Mouse (Mus musculus): Measurements from ENCODE around the gene Filip1l. TPM values are rescaled to one million over a fixed set of nuclear protein-coding genes. Genes with fewer than 3 reads are reported as not detected.
A peak's percentile ranks its signal among the peaks of the same experiment; 100 is the strongest.

The Filip1l gene
- 1 to 10 TPM; 4.6 to 5.2 TPM for total RNA-seq (2021)
- long read RNA-seq, experiment 1, partial matches to known transcripts: 0 of 4 reads
- long read RNA-seq, experiment 1, other reads (novel, unspliced or antisense): 0 of 4 reads
- long read RNA-seq, experiment 2, partial matches to known transcripts: 0 of 2 reads
- long read RNA-seq, experiment 2, other reads (novel, unspliced or antisense): 0 of 2 reads

DNA sequence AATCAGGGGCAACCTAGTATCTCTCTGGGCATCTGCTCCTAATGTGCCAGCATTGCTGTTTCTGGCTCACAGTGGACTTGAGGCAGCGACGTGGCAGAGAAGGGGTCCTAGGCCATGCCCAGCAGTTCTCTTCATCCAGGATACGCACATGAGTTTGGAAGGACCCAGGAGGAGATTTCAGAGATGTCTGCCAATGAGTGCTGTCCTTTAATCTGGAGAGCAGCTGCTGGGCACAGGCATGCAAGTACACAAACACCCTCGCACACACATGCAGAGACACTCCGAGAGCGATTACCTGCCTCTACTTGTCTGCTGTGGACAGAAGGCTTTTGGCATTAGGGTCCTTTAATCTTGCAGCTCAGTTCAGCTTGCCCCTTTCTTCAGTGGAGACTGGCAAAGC, at the start of gene Filip1l:
Gene Filip1l (plus strand): TSS at position 343 of the 400 bp plus-strand sequence.
- intact Hi-C loops (cut with DNase I): no loop called here
- no peak for DNase-seq (ENCODE audit: low spot score in 2 of 2)

DNA sequence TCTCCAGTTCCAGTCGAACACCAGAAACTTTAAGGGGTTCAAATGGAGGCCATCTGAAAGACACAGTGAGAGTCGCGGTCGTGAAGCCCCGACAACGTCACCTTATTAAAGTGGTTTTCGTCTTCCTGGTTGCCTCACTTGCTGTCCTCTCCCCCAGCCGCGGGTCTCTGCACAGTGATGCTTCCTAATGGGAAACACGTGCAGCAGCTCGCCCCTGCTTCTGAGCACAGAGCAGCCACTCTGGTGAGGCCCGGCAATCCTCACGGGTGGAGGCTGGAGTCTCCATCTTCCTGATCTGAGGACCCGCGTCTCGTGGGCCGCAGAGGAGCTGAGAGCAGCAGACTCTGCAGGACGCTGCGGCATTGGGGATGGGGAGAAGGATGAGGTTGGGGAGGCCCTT, 49.2 kb upstream of the Filip1l start:
- no peak for DNase-seq (ENCODE audit: low spot score in 2 of 2)
- intact Hi-C loops (cut with DNase I): no loop called here

GRCm38 (mm10) chr16:57305463-57305862, 47.4 kb upstream of the Filip1l start:
- no peak for DNase-seq (ENCODE audit: low spot score in 2 of 2)
- intact Hi-C loops (cut with DNase I): no loop called here

GRCm38 (mm10) chr16:57312130-57312529, 40.8 kb upstream of the Filip1l start:
- intact Hi-C loops (cut with DNase I): no loop called here
- no peak for DNase-seq (ENCODE audit: low spot score in 2 of 2)

DNA sequence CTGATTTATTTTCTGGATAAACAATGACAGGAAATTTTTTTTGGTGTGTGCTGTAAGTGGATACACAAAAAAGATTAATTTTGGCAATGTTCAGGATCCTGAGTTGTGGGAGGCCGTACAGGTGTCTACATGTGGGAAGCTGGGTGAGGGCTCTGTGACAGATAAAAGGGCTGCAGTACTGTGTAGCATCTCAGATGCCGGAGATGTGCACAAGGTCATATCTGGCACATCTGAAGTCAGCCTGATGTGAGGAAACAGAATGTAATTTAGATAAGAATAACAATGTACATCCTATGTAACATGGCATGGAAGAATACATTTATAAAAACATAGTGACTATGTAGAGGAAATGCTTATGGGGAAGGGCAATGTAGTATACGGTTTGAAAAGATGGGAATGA, 39.4 kb upstream of the Filip1l start:
- intact Hi-C loops (cut with DNase I): no loop called here
- no peak for DNase-seq (ENCODE audit: low spot score in 2 of 2)

- DNase-seq (ENCODE audit: low spot score in 2 of 2): no peak
- intact Hi-C loops (cut with DNase I): no loop called here
Measured at GRCm38 (mm10) chr16:57314236-57314635, 38.7 kb upstream of the Filip1l start.

- no peak for DNase-seq (ENCODE audit: low spot score in 2 of 2)
- intact Hi-C loops (cut with DNase I): no loop called here
Measured at GRCm38 (mm10) chr16:57315026-57315425, 37.9 kb upstream of the Filip1l start.

DNA sequence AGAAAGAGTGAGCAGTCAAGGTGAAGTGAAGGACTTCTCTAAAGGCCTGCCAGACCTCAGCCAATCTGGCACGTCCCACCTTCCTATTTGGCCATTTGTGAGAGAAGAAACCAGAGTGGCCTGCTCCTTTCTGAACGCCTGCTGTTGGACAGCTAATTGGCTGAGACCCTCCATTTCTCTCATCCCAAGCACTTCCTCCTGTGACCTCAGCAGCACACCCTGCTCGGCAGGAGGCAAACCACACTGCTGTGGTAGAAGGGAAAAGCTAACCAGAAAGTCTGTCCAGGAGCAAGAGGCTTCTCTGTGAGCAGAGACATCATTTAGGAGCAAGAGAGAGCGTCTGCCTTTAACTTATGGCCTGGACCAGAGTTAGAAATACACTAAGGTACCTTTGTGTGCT, 35.8 kb upstream of the Filip1l start:
- no peak for DNase-seq (ENCODE audit: low spot score in 2 of 2)
- intact Hi-C loops (cut with DNase I): no loop called here

DNA sequence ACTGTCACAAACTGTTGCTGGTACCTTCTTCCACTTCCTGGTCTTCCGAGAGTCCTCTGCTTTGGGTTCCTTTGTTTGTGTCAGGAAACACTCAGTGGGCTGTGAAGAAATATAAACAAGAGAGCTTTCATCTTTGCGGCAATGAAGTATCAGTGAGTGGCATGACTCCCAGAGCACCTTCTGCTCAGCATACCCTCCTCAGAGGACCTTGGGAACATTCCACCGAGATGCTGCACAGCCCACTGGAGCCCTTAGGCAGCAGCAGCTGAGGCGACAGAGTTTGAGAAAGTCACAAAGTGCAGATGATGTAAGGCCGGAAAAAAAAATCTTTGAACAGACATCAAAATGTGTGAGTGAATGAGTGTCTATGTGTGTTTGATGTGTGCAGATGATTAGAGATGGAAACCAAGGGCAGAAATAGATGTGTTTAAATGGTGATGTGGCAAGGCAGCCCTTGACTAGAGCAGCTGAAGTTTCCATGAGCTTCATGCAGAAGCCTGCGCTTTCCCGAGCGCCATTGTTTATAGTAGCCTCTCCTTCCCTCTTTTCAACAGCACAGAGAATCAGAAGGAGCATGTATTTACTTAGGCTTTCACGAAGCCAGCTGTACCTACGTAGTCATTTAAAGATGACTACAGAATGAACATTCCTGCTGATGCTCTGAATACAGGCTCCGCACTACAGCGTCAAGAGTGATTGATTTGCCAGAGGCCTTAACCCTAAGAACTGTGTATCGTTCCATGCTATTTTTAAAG, 34.8 kb upstream of the Filip1l start:
- intact Hi-C loops (cut with DNase I): no loop called here
- DNase-seq (ENCODE audit: low spot score in 2 of 2): no peak

DNA sequence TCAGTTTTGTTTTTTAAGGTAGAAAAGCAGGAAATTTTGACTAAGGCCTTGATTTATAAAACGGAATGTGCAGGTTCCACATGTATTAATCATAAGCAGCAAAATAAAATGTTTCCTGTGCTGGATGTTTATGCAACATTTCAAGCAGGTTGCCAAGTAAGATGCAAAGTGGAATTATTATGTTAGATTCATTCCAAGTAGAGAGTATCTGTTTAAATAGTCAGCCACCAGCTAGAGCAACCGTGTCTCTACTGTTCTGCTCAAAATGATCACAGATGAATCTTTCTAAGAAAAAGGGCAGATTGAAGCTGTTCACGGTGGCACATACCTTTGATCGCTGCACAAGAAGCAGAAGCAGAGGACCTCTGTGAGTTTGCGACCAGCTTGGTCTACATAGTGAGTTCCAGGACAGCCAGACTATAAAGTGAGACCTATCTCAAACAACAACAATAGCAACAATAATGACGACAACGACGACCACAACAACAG, 34.2 kb upstream of the Filip1l start:
- DNase-seq (ENCODE audit: low spot score in 2 of 2): no peak
- intact Hi-C loops (cut with DNase I): no loop called here

DNA sequence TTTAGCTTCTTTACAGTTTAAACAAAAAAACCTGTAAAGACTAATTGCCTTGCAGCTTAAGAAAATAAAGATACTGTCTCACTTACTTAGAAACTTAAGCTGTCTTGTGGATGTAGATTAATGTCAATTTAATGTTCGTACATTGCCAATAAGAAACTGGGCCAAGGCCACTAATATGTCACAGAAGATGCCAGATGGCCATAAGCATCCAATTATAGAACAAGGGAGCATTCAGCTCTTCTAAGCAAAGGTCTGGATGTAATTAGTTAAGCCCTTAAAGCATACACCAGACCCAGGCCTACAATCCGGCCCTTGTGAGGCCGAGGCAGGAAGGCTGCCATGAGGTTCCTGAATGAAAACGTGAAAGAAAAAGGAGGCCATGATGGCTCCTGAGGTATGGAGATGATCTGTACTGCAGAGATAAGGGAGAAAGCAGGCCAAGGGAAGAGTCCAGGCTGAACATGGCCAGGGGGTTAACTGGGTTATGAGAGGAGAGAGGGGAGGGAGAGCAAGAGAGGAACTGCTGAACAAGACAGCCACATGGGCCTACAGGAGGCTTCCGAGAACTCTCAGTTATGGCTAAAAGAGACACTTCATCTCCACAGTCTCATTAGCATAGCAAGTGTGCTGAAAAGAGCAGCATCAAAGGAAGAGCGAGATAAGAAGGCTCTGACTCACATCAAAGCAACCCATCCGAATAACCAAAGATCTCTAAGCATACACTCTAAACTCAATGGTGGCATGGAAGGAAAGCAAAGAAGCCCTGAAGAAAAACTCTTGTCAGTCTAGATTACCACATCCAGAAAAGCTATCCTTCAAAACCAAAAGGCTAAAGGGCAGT, 33.4 kb upstream of the Filip1l start:
- DNase-seq (ENCODE audit: low spot score in 2 of 2): no peak
- intact Hi-C loops (cut with DNase I): no loop called here

- no peak for DNase-seq (ENCODE audit: low spot score in 2 of 2)
- intact Hi-C loops (cut with DNase I): no loop called here
Measured at GRCm38 (mm10) chr16:57326996-57327395, 25.9 kb upstream of the Filip1l start.

- intact Hi-C loops (cut with DNase I): no loop called here
- no peak for DNase-seq (ENCODE audit: low spot score in 2 of 2)
Measured at GRCm38 (mm10) chr16:57329028-57329427, 23.9 kb upstream of the Filip1l start.

DNA sequence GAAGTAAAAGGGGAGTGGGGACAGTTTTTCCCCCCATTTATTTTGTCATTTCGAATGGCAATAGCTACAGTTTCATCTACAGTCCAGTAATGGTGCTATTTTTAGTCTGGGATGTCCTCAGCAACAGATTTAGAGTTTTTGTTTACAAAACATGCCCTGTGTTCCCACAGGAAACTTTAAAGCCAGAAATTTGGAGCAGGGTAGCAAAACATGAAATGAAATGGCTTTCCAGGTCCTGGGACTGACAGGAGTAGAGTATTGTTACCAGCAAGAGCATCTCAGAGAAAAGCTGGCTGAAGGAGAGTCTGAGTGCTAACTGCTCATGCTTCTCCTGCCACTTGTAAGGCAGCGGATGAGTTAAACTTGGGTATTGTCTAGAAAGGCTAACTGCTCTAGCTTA, 22.8 kb upstream of the Filip1l start:
- no peak for DNase-seq (ENCODE audit: low spot score in 2 of 2)
- intact Hi-C loops (cut with DNase I): no loop called here

DNA sequence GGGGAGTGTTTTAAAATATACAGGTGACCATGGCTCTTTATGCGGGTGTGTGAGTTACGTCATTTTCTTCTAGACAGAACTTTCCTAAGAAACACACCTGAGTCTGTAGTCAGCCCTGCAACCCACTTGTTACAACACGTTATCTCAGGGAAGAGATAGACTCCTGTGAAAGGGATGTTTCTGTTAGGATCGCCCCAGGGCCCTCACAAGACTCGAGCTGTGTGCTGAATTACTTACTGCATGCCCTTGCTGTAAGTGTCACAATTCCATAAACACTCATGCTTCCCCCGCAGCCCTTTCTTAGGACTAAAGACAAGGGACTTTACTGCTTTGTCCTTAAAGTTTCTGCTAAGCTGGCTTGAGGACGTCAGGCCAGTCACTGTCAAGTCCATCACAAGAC, 20.6 kb upstream of the Filip1l start:
- DNase-seq (ENCODE audit: low spot score in 2 of 2): no peak
- intact Hi-C loops (cut with DNase I): no loop called here

DNA sequence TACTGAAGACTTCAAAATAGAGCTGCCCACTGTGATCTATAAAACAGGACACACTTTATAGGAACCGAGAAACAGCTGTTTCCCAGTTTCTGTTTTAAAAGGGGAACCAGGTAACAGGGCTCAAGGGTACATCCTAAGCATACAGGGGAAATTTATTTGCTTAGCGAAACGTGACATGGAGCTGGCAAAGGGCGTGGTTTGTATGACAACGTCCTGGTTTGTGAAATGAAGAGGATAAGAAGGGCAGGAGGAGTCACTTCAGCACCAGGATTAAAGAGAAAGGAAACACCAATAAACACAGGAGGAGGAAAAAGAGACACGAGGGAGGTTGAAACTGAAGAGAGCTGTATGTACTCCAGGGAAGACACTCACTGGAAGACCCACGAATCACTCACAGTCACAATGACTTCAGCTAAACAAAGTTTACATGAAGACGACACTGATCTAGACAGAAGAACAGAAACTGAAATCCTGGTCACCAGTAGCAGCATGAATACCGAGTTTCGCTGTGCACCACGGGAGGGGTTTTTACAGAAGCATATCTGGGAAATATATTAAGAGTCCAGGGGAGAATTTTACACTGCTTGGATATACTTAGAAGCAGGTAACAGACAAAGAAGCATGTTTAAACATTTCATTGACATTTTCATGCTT, 16.0 kb upstream of the Filip1l start:
- peak in 1 of 2 experiments; percentile 19 for DNase-seq (ENCODE audit: low spot score in 2 of 2)
- intact Hi-C loops (cut with DNase I): no loop called here

- intact Hi-C loops (cut with DNase I): no loop called here
- DNase-seq (ENCODE audit: low spot score in 2 of 2): no peak
Measured at GRCm38 (mm10) chr16:57339765-57340612, 12.9 kb upstream of the Filip1l start.

DNA sequence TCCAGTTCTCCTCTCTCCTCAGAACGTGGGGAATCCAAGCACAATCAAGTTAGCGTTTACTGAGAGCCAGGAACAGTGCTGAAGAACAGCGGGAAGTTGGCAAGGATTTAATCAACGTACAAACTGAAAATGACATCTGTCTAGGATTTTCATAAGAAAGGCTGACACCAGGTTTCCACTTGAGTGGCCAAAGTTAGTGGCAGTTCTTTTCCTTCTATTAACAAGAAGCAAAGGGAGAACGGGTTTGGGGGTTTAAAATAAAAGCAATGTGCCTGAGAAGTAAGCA, 12.3 kb upstream of the Filip1l start:
- DNase-seq (ENCODE audit: low spot score in 2 of 2): no peak
- intact Hi-C loops (cut with DNase I): no loop called here

DNA sequence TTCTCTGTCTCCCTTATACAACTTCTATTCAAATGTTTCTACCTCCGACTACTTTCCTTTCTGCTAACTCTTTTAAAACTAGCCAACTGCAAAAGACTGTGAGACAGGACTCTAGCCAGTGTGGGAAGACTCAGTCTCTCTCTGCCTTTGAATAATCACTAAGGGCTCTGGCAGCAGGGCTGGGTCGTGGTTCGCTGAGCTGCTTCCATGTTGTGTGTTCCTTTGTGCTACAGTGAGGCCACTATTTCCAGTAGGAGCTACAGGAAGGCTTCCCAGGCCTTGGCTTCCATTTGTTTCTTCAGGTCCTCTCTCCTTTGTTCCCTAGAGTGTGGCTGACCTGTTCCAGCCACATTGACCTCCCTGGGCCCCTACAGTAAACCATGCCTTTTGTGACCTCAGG, 6.6 kb upstream of the Filip1l start:
- DNase-seq (ENCODE audit: low spot score in 2 of 2): no peak
- intact Hi-C loops (cut with DNase I): no loop called here

Data from left cerebral cortex, postnatal 14 days (tissue).